In the genomic region with DNA sequence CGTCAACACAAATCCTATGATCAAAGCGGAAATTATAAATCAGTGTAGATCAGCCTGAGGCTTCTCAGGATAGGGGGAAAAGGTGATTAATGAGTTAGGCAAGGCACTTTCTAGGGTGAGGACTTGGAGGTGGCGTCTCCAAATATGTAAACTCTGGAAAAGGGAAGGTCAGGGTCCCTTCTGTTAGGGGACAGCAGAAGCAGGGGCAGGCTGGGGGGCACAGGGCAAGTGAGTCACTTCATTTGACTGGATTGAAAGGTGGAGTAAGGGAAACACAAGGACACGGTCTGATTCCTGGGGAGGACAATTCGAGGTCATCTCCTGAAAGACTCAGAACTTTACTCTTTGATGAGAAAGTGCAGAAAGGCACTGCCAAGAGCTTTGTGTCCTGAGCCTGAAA, we compare ENCODE assay signal across 22 mouse cellular contexts.
A peak's percentile ranks its signal among the peaks of the same experiment; 100 is the strongest.
DNase-seq lines count a peak whose midpoint lies in the region; ATAC-seq and TF ChIP-seq lines count a peak whose summit lies in the region.
"Had no signal": no experiment of that assay in that cellular context is flagged by ENCODE, and none has a peak within 500 bp of the region (broad histone marks: within the 10 kb centered on the region; RNA-seq: fewer than 3 reads in every experiment).

No protein-coding gene starts in this region.

- no peaks in the 10 kb centered on the region for H3K36me3 ChIP-seq in heart, adult 2 months (ENCODE audit: control insufficient read depth, insufficient read depth, low read length)
- no peaks in the 10 kb centered on the region; the same call in 1 of the 2 replicates for H3K36me3 ChIP-seq in liver, embryonic 11.5 days (ENCODE audit: control insufficient read depth, insufficient read depth, low read length)
- H3K36me3 ChIP-seq: forebrain, embryonic 15.5 days; G1E had no signal

- no peak for ATAC-seq in liver, embryonic 11.5 days (replicated peaks; ENCODE audit: low FRiP score)
- ATAC-seq: activated CD4-positive, CD25-positive, alpha-beta regulatory T cell, adult 4 months; CD4-positive, CD25-positive, alpha-beta regulatory T cell, adult 4 months; forebrain, embryonic 15.5 days; forebrain, postnatal 0 days; Patski had no signal

- H3K4me1 ChIP-seq in heart, adult 2 months (ENCODE audit: control insufficient read depth, insufficient read depth, low read length): 0 out of 2 replicates have a peak, but pooled peaks cover 1% of the 10 kb centered on the region
- no peaks in the 10 kb centered on the region for H3K4me1 ChIP-seq in liver, embryonic 11.5 days (replicated peaks; ENCODE audit: control insufficient read depth, insufficient read depth, low read length)

- TF ChIP-seq EP300 in heart, adult 2 months (IDR thresholded peaks at IDR 0.05; ENCODE audit: insufficient read depth, low read depth, low read length): no peak

- WGBS in heart, adult 2 months: 82% methylated on average over 5 of the region's 5 CpGs
- 76% methylated on average over 5 of the region's 5 CpGs for WGBS in liver, embryonic 11.5 days

- no peak for TF ChIP-seq CTCF in heart, adult 2 months (IDR thresholded peaks at IDR 0.05)

- intact Hi-C loops in heart, adult 2 months (cut with DNase I): no loop called here

- no peaks in the 10 kb centered on the region for H3K9me3 ChIP-seq in liver, embryonic 11.5 days (ENCODE audit: control insufficient read depth, low read length)
- H3K9me3 ChIP-seq: embryonic facial prominence, embryonic 10.5 days; embryonic facial prominence, embryonic 12.5 days; forebrain, embryonic 12.5 days; forebrain, embryonic 15.5 days; G1E had no signal

- no peak overlapping the region for H3K9ac ChIP-seq in heart, adult 2 months (ENCODE audit: low read depth, low read length)
- no peak overlapping the region for H3K9ac ChIP-seq in liver, embryonic 11.5 days (ENCODE audit: low read depth, low read length)
- H3K9ac ChIP-seq: embryonic facial prominence, embryonic 12.5 days; forebrain, embryonic 12.5 days; forebrain, embryonic 15.5 days; forebrain, postnatal 0 days had no signal

- H3K27me3 ChIP-seq in heart, adult 2 months (ENCODE audit: control insufficient read depth, insufficient read depth, low read length): no peaks in the 10 kb centered on the region
- H3K27me3 ChIP-seq in liver, embryonic 11.5 days (replicated peaks; ENCODE audit: control insufficient read depth, insufficient read depth, low read length): no peaks in the 10 kb centered on the region
- H3K27me3 ChIP-seq: embryonic facial prominence, embryonic 12.5 days; forebrain, embryonic 12.5 days; forebrain, embryonic 15.5 days; Patski had no signal

- H3K4me3 ChIP-seq in heart, adult 2 months: no peak overlapping the region
- H3K4me3 ChIP-seq in liver, embryonic 11.5 days (ENCODE audit: low read depth, low read length): no peak overlapping the region
- H3K4me3 ChIP-seq: embryonic facial prominence, embryonic 10.5 days; embryonic facial prominence, embryonic 12.5 days; forebrain, embryonic 12.5 days; forebrain, embryonic 15.5 days had no signal

- no peak overlapping the region for H3K27ac ChIP-seq in heart, adult 2 months
- no peak overlapping the region for H3K27ac ChIP-seq in liver, embryonic 11.5 days (ENCODE audit: low read depth, low read length)
- H3K27ac ChIP-seq: embryonic facial prominence, embryonic 10.5 days; embryonic facial prominence, embryonic 12.5 days; forebrain, embryonic 12.5 days; forebrain, embryonic 15.5 days had no signal

- TF ChIP-seq POLR2A in heart, adult 2 months (IDR thresholded peaks at IDR 0.05; ENCODE audit: insufficient read depth, low read depth, low read length): no peak

- peak; percentile 33 for DNase-seq in adrenal gland, adult 2 months
- no peak for DNase-seq in adrenal gland, postnatal 14 days
- peak; percentile 64 for DNase-seq in heart, adult 11 months
- DNase-seq in heart, adult 2 months: no peak
- peak; percentile 22 for DNase-seq in liver, embryonic 11.5 days (ENCODE audit: low spot score)
- DNase-seq in liver: no peak
- DNase-seq: adrenal gland, postnatal 10 days; B cell, adult 2 months; cerebellum, adult 11-12 months; cerebellum, adult 2 months; cerebellum, adult 9-10 months; cerebellum, postnatal 10 days; cerebellum, postnatal 25 days; forebrain, postnatal 0 days had no signal

- no peaks in the 10 kb centered on the region for H3K79me2 ChIP-seq in heart, adult 2 months (replicated peaks; ENCODE audit: control insufficient read depth, insufficient read depth, low read length)

- no peak overlapping the region for H3K4me2 ChIP-seq in liver, embryonic 11.5 days
- H3K4me2 ChIP-seq: embryonic facial prominence, embryonic 12.5 days; forebrain, embryonic 12.5 days; forebrain, embryonic 15.5 days had no signal

Comparison
In these comparisons a context has a peak if more than half of its experiments do, and no peak if none do; other contexts are left out.
1. DNase-seq: peak in adrenal gland, adult 2 months (single experiment), heart, adult 11 months (single experiment) and liver, embryonic 11.5 days (single experiment); none in adrenal gland, postnatal 14 days (single experiment), heart, adult 2 months (0 of 2) and liver (single experiment).